Mouse (Mus musculus): ENCODE measurements around the gene Endou. TPM values are rescaled to one million over a fixed set of nuclear protein-coding genes. Genes with fewer than 3 reads are reported as not detected.
A peak's percentile ranks its signal among the peaks of the same experiment; 100 is the strongest.

Gene Endou
- polyA plus RNA-seq, 1 experiment from 2014 or later: 0.55 TPM

DNA sequence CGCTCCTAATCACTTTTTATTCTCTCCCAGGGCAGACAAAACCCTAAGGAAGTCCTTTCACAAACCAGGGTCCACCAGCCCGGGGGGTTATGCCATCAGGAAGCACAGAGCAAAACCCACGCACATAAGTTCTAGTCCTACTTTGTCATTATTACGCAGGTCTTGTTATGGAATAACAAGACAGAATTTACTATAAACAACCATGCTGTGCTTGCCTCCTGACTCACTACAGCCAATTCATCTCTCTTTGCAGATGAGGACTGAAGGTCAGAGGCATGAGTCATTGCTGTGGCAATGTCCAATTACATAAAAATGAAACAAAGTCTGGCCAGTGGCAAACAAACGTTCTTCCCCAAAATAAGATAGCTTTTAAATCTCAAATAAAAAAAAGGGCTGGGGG lies 37.7 kb downstream of the Endou start:
- Histone ChIP-seq H3K4me3 (ENCODE audit: low read length) (no peak overlapping the region), H3K36me3 (ENCODE audit: control insufficient read depth, insufficient read depth, low read length) (peaks cover 38% of the 10 kb centered on the region), H3K9me3 (ENCODE audit: control insufficient read depth, low read length) (no peaks in the 10 kb centered on the region), H3K4me1 (replicated peaks; ENCODE audit: control insufficient read depth, insufficient read depth, low read length) (no peaks in the 10 kb centered on the region), H3K9ac (ENCODE audit: low read length) (no peak overlapping the region), H3K27ac (ENCODE audit: low read length) (no peak overlapping the region), H3K4me2 (ENCODE audit: low read depth, low read length) (no peak overlapping the region), H3K27me3 (ENCODE audit: control insufficient read depth, insufficient read depth, low read depth, low read length) (no peaks in the 10 kb centered on the region)
- no peak for ATAC-seq (ENCODE audit: low read depth)
- 85% methylated on average over 5 of the region's 5 CpGs for WGBS

DNA sequence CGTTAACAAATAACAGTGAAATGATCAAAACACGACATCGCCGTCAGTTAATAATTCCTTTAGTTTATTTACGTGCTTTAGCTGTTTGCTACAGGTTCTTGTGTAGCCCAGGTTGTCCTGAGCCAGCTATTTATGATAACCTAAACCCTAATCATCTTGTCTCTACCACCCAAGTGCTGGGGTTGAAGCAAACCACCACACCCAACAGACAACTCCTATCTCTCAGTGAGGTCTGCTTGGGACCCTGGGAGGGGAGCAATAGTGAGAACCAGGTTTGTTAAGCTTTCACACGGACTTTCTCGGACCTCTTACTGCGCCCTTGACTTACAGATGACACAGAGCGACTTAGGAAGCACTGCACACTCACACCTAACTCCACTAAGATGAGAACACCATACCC lies 47.0 kb downstream of the Endou start:
- H3K4me2 ChIP-seq (ENCODE audit: low read depth, low read length): no peak overlapping the region
- H3K4me3 ChIP-seq (ENCODE audit: low read length): no peak overlapping the region
- H3K27ac ChIP-seq (ENCODE audit: low read length): no peak overlapping the region
- no peaks in the 10 kb centered on the region for H3K9me3 ChIP-seq (ENCODE audit: control insufficient read depth, low read length)
- WGBS: 92% methylated on average over 9 of the region's 9 CpGs
- no peak for ATAC-seq (ENCODE audit: low read depth)
- H3K4me1 ChIP-seq (replicated peaks; ENCODE audit: control insufficient read depth, insufficient read depth, low read length): no peaks in the 10 kb centered on the region
- H3K9ac ChIP-seq (ENCODE audit: low read length): no peak overlapping the region
- H3K27me3 ChIP-seq (ENCODE audit: control insufficient read depth, insufficient read depth, low read depth, low read length): no peaks in the 10 kb centered on the region
- H3K36me3 ChIP-seq (ENCODE audit: control insufficient read depth, insufficient read depth, low read length): peaks cover 47% of the 10 kb centered on the region

DNA sequence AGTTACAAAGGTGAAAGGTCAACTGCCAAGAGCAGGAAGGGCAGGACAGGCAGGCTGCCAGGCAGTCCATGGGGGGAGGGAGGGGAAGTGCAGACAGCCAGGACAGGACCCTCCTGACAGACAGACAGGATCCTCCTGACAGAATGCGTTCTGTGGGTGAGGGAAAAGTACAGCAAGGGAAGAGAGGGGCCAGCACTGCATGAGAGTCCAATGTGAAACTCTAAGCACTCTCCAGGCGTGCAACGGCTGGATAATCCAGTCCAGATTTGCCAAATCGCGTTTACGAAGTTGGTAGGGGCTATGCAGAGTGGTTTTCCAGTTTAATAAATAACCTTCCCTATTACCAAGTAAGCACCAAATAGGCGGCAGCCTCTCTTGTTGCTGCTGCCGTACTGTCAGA lies 49.1 kb downstream of the Endou start:
- H3K9ac ChIP-seq (ENCODE audit: low read length): no peak overlapping the region
- H3K36me3 ChIP-seq (ENCODE audit: control insufficient read depth, insufficient read depth, low read length): peaks cover 52% of the 10 kb centered on the region
- no peaks in the 10 kb centered on the region for H3K9me3 ChIP-seq (ENCODE audit: control insufficient read depth, low read length)
- WGBS: 85% methylated on average over 8 of the region's 8 CpGs
- H3K4me3 ChIP-seq (ENCODE audit: low read length): no peak overlapping the region
- no peaks in the 10 kb centered on the region for H3K27me3 ChIP-seq (ENCODE audit: control insufficient read depth, insufficient read depth, low read depth, low read length)
- ATAC-seq (ENCODE audit: low read depth): no peak
- H3K4me2 ChIP-seq (ENCODE audit: low read depth, low read length): no peak overlapping the region
- H3K4me1 ChIP-seq (replicated peaks; ENCODE audit: control insufficient read depth, insufficient read depth, low read length): no peaks in the 10 kb centered on the region
- H3K27ac ChIP-seq (ENCODE audit: low read length): no peak overlapping the region

DNA sequence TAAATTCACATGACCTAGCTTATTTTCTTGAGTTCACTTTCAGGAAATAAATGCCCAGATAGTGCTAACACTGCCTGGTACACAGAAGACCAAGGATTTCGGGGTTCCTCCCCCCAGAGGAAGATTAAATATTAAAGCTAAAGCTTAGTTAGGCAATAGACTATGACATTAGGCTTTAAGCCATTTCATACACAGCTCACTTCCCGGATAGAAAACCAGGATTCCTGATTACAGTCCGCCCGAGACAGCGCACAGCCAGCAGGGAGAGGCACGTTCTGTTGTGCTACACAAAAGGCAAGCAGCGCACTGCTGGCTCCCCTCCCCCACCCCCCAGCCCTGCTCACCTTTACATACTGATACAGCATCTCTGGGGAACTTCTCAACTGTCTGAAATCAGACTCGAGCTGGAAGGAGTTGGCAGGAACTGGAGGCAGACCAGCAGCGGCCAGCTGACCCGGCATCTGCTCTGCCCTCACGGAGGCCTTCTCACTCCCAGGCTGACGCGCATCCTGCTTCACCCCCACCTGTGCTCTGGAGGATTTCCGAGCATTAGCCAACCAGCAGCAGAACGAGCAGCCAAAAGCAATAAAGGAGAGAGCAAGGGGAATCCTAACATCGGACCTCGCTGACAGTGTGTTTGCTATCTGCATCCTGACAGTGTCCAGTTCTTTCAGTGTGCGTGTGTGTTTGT lies 51.0 kb downstream of the Endou start:
- Histone ChIP-seq H3K36me3 (ENCODE audit: control insufficient read depth, insufficient read depth, low read length) (peaks cover 47% of the 10 kb centered on the region), H3K4me1 (replicated peaks; ENCODE audit: control insufficient read depth, insufficient read depth, low read length) (no peaks in the 10 kb centered on the region), H3K27ac (ENCODE audit: low read length) (no peak overlapping the region), H3K4me2 (ENCODE audit: low read depth, low read length) (no peak overlapping the region), H3K4me3 (ENCODE audit: low read length) (no peak overlapping the region), H3K27me3 (ENCODE audit: control insufficient read depth, insufficient read depth, low read depth, low read length) (no peaks in the 10 kb centered on the region), H3K9ac (ENCODE audit: low read length) (no peak overlapping the region), H3K9me3 (ENCODE audit: control insufficient read depth, low read length) (no peaks in the 10 kb centered on the region)
- WGBS: 79% methylated on average over 18 of the region's 18 CpGs
- ATAC-seq (ENCODE audit: low read depth): no peak

DNA sequence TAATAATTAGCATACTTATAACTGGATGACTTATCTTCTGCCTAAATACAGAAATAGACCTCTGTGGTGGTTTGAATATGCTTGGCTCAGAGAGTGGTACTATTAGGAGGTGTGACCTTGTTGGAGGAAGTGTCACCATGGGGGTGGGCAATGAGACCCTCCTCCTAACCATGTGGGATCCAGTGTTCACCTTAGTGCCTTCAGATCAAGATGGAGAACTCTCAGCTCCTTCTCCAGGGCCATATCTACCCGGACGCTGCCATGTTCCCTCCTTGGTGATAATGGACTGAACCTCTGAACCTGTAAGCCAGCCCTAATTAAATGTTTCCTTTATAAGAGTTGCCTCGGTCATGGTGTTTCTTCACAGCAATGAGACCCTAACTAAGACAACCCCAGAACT lies 53.8 kb downstream of the Endou start:
- H3K27ac ChIP-seq (ENCODE audit: low read length): no peak overlapping the region
- no peak overlapping the region for H3K4me2 ChIP-seq (ENCODE audit: low read depth, low read length)
- no peak overlapping the region for H3K9ac ChIP-seq (ENCODE audit: low read length)
- peaks cover 48% of the 10 kb centered on the region for H3K36me3 ChIP-seq (ENCODE audit: control insufficient read depth, insufficient read depth, low read length)
- ATAC-seq (ENCODE audit: low read depth): no peak
- H3K4me3 ChIP-seq (ENCODE audit: low read length): no peak overlapping the region
- H3K27me3 ChIP-seq (ENCODE audit: control insufficient read depth, insufficient read depth, low read depth, low read length): no peaks in the 10 kb centered on the region
- 87% methylated on average over 3 of the region's 3 CpGs for WGBS
- no peaks in the 10 kb centered on the region for H3K9me3 ChIP-seq (ENCODE audit: control insufficient read depth, low read length)
- no peaks in the 10 kb centered on the region for H3K4me1 ChIP-seq (replicated peaks; ENCODE audit: control insufficient read depth, insufficient read depth, low read length)

DNA sequence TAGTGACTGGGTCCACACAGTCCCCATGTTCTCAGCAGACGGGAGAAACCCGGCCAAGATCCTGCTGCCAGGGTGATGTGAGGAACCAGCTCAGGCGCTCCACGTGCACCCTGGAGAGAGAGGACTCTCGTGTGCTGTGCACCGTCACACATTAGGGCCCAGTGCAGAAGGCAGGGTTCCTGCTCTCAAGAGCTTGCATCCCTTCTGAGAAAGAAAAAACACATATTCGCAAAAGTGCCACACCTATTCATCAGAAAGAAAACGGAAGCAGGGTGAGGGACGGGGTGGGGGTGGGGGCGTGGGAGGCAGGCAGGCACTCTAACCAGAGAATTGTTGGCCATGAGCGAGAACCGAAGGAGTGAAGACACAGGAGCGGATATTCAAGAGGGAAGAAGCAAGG lies 55.2 kb downstream of the Endou start:
- WGBS: 89% methylated on average over 13 of the region's 13 CpGs
- Histone ChIP-seq H3K4me3 (ENCODE audit: low read length) (no peak overlapping the region), H3K9ac (ENCODE audit: low read length) (no peak overlapping the region), H3K27ac (ENCODE audit: low read length) (no peak overlapping the region), H3K27me3 (ENCODE audit: control insufficient read depth, insufficient read depth, low read depth, low read length) (no peaks in the 10 kb centered on the region), H3K36me3 (ENCODE audit: control insufficient read depth, insufficient read depth, low read length) (peaks cover 40% of the 10 kb centered on the region), H3K9me3 (ENCODE audit: control insufficient read depth, low read length) (no peaks in the 10 kb centered on the region), H3K4me2 (ENCODE audit: low read depth, low read length) (no peak overlapping the region), H3K4me1 (replicated peaks; ENCODE audit: control insufficient read depth, insufficient read depth, low read length) (no peaks in the 10 kb centered on the region)
- no peak for ATAC-seq (ENCODE audit: low read depth)

DNA sequence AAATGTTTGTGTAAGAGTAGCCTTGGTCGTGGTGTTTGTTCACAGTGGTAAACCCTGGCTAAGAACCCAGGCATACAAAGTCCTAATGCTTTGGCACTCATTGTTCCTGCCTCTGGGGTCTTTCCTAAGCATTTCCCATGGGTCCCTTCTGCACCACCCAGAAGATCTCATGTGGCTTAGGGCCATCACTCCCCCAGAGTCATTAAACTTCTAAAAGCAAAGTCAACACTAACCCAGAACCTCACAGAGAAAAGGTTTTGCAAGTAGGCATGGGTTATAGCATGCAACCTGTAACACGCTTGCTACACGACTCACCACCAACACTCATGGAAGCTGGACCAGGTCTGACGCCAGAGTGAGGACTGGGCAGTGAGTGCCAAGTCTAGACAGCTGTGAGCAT lies 56.7 kb downstream of the Endou start:
- no peaks in the 10 kb centered on the region for H3K9me3 ChIP-seq (ENCODE audit: control insufficient read depth, low read length)
- no peaks in the 10 kb centered on the region for H3K27me3 ChIP-seq (ENCODE audit: control insufficient read depth, insufficient read depth, low read depth, low read length)
- no peak overlapping the region for H3K4me3 ChIP-seq (ENCODE audit: low read length)
- ATAC-seq (ENCODE audit: low read depth): no peak
- no peak overlapping the region for H3K4me2 ChIP-seq (ENCODE audit: low read depth, low read length)
- H3K36me3 ChIP-seq (ENCODE audit: control insufficient read depth, insufficient read depth, low read length): peaks cover 36% of the 10 kb centered on the region
- H3K4me1 ChIP-seq (replicated peaks; ENCODE audit: control insufficient read depth, insufficient read depth, low read length): no peaks in the 10 kb centered on the region
- H3K27ac ChIP-seq (ENCODE audit: low read length): no peak overlapping the region
- 87% methylated on average over 4 of the region's 4 CpGs for WGBS
- no peak overlapping the region for H3K9ac ChIP-seq (ENCODE audit: low read length)

DNA sequence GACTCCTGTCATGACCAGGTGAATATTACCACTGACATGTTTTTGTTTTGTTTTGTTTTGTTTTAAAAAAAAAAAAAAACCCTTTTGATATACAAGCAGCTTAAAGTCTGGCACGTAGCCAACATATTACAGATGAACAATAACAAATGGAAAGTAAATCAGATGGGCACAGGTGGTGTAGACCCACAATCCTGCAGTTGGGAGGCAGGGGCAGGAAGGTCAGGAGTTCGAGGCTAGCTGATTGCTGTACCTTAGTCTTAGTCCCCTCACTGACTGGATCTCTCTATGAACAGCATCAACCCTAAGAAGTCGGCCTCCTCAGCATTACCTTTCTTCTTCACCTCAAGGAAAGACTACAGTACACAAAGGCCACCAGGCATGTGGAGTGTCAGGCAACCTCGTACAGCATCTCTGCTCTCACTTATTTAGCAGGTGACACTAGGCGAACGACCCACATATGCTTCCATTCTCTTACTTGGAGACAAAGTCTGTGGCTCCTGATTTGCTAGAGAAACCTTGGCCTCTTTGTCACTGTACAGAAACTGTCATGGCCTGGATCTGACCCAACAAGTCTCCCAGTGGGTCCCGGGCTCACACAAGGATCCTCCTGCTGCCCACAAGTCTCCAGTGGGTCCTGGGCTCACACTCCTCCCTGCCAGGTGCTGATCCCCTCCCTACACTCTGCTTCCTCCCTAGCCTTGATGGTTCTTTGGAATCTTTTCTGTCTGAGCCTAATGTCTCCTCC lies 57.7 kb downstream of the Endou start:
- ATAC-seq (ENCODE audit: low read depth): no peak
- WGBS: 87% methylated on average over 7 of the region's 7 CpGs
- no peak overlapping the region for H3K4me3 ChIP-seq (ENCODE audit: low read length)
- H3K4me2 ChIP-seq (ENCODE audit: low read depth, low read length): no peak overlapping the region
- H3K9me3 ChIP-seq (ENCODE audit: control insufficient read depth, low read length): no peaks in the 10 kb centered on the region
- H3K4me1 ChIP-seq (replicated peaks; ENCODE audit: control insufficient read depth, insufficient read depth, low read length): no peaks in the 10 kb centered on the region
- H3K27ac ChIP-seq (ENCODE audit: low read length): no peak overlapping the region
- H3K9ac ChIP-seq (ENCODE audit: low read length): no peak overlapping the region
- peaks cover 35% of the 10 kb centered on the region for H3K36me3 ChIP-seq (ENCODE audit: control insufficient read depth, insufficient read depth, low read length)
- H3K27me3 ChIP-seq (ENCODE audit: control insufficient read depth, insufficient read depth, low read depth, low read length): no peaks in the 10 kb centered on the region

DNA sequence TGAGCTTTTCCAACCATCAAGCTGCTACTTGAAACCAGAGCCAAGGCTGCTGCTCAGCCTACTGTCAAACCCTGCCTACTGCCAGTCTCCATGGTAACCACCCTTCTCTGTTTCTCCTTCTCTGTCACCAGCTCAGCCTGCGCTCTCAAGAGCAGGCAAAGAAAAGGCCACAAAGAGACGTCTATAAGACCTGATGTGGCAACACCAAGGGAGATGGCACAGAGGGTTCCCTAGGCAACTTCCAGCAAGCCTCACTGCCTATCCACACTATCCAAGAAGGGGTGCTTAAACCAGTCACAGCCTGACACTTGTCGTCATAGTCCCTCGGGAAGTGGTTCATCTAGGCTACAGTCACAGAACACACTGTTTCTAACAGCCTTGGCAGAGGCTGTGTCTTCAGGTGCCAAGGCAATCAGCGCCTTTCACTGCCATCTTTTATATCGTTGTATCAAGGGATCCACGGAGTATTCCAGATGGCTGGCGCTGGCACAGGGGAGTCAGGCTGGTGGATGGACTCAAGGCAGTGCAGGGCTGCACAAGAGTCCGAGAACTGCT lies 58.9 kb downstream of the Endou start:
- Histone ChIP-seq H3K9me3 (ENCODE audit: control insufficient read depth, low read length) (no peaks in the 10 kb centered on the region), H3K9ac (ENCODE audit: low read length) (no peak overlapping the region), H3K36me3 (ENCODE audit: control insufficient read depth, insufficient read depth, low read length) (peaks cover 25% of the 10 kb centered on the region), H3K4me3 (ENCODE audit: low read length) (no peak overlapping the region), H3K27me3 (ENCODE audit: control insufficient read depth, insufficient read depth, low read depth, low read length) (no peaks in the 10 kb centered on the region), H3K27ac (ENCODE audit: low read length) (no peak overlapping the region), H3K4me1 (replicated peaks; ENCODE audit: control insufficient read depth, insufficient read depth, low read length) (0 out of 2 replicates have a peak, but pooled peaks cover 2% of the 10 kb centered on the region), H3K4me2 (ENCODE audit: low read depth, low read length) (no peak overlapping the region)
- peak; percentile 27; the same call in 1 of the 2 replicates for ATAC-seq (ENCODE audit: low read depth)
- 66% methylated on average over 9 of the region's 9 CpGs for WGBS
